Mouse (Mus musculus): ENCODE measurements around the gene Fbxl2. TPM values are rescaled to one million over a fixed set of nuclear protein-coding genes. Genes with fewer than 3 reads are reported as not detected.

Fbxl2 gene
- total RNA-seq, 2 experiments from 2014 or later, result 1.5 to 2.3 TPM

DNA sequence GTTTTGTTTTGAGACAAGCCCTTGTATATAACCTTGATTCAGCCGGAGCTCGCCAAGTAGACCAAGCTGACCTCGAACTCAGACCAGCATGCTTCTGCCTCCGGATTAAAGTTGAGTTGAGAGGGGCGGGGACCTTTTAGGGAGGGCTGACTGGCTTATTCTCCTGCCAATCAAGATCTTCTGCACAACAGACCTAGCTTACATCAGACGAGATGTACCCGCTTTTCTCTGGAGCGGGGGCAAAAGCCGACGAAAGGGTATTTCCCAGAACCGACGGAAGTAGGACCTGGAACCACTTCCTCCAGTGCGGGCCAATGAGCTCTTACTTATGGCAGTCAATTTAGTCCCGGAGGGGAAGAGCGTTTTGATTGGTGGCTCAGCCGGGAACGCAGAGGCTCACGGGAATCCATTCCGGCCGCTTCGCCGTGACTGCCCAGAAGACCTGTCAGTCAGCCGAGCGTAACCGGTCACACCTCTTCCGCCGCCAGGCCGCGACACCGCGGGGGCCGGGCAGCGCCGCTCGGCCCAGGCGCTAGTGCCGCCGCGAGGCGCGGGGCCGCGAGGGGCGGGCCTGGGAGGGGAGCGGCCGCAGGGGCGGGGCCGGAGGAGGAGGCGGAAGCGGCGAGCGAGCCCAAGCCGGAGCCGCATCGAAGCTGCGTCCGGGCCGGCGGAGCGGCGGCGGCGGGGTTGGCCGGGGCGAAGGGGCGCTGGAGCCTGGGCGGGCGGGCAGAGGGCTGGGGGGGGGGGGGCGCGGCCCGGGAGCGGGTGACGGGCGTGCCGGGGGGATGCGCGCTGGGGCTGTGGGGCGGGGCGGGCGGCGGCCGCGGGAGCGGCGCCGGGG lies 115.2 kb downstream of the Fbxl2 start, which contains the start of gene Ubp1:
TSS of gene Ubp1 (plus strand) at position 401 of the 841 bp plus-strand sequence.
- intact Hi-C loops (cut with DNase I), result no loop called here
- DNase-seq, result peak; percentile 96 to 98

DNA sequence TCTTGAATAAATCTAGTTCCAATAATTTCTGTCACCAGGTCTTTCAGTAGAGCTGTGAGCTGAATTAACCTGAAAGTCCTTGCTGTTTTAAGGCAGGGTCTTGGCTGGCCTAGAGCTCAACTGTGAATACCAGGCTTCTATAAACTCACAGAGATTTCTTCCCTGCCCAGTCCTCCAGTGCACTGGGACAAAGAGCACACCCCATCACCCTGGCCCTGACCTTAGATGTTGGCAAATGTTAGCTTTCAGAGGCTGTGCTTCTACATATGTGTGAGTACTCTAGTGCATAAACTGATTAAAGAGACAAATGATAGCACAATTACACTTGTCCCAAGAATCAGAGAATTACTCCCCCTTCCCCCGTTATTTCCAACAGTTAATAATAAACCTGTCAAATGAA lies 116.3 kb downstream of the Fbxl2 start:
- no peak for DNase-seq
- intact Hi-C loops (cut with DNase I), result no loop called here

GRCm38 (mm10) chr9:113928591-113928990 lies 117.4 kb downstream of the Fbxl2 start:
- DNase-seq, result no peak
- intact Hi-C loops (cut with DNase I), result no loop called here

DNA sequence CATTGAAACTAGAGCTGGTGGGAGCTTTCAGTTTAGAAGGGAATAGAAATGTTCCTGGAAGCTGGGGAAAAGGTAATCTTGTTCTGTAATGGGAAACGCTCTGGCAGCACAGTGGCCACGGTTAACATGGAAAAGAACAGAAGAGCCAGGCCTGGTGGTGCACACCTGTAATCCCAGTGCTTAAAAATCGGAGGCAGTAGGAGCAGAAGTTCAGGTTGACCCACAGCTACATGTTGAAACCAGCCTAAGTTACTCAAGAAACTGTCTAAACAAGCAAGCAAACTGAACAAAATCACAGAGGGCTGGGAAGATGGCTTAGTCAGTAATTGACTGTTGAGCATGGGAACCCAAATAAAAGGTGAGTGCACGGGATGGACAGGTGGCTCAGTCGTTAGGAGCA lies 121.1 kb downstream of the Fbxl2 start:
- intact Hi-C loops (cut with DNase I), result no loop called here
- no peak for DNase-seq

GRCm38 (mm10) chr9:113922677-113923076 lies 123.3 kb downstream of the Fbxl2 start:
- intact Hi-C loops (cut with DNase I), result no loop called here
- no peak for DNase-seq

DNA sequence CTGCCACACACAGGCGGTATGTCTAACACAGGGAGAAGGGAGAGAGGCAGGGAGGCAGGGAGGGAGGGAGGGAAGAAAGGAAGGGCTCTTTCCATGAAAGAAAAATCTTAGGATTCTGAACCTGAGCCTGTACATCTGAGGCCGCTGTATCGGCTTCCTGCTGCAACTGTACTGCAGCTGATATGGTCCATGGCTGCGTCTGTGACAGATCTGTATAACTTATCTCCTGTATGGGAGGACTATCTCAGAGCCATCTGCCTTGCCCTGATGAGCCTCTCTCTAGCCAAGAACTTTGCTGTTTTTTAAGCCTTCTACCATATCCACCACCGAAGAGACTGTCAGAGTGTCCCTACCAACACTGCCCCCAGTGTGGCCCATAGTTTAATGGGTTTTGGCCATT lies 130.2 kb downstream of the Fbxl2 start:
- intact Hi-C loops (cut with DNase I), result no loop called here
- DNase-seq, result no peak

Other genes starting within 250 kb of the Fbxl2 start
- 10 to 100 TPM; 32.7 TPM for gene Ubp1, start 115.3 kb downstream of the Fbxl2 start, total RNA-seq (2021)
- 1 to 10 TPM; 1.0 to 1.4 TPM for gene Susd5, start 10.9 kb upstream of the Fbxl2 start, total RNA-seq (2021)

Measured in heart, postnatal 10 days (tissue).